Mouse (Mus musculus): ENCODE results near the gene Gtsf2. TPM values are rescaled to one million over a fixed set of nuclear protein-coding genes. Genes with fewer than 3 reads are reported as not detected.
"Not testable (repeated sequence)": the region's sequence is repeated elsewhere in the genome, so short reads cannot be mapped to it uniquely, and the experiment has no call there.

The Gtsf2 gene
- polyA plus RNA-seq, 1 experiment from 2014 or later: not detected

GRCm38 (mm10) chr15:103473769-103474168 is 25.5 kb upstream of the Gtsf2 start:
- H3K9me3 ChIP-seq (ENCODE audit: control insufficient read depth, low read length): no peaks in the 10 kb centered on the region
- H3K4me1 ChIP-seq (replicated peaks; ENCODE audit: control insufficient read depth, insufficient read depth, low read length): peaks cover 4% of the 10 kb centered on the region; the same call in 1 of the 2 replicates
- H3K4me3 ChIP-seq (ENCODE audit: low read depth, low read length): no peak overlapping the region
- H3K36me3 ChIP-seq (ENCODE audit: control insufficient read depth, insufficient read depth, low read length): no peaks in the 10 kb centered on the region
- H3K4me2 ChIP-seq (ENCODE audit: low read length): no peak overlapping the region
- ATAC-seq (replicated peaks; ENCODE audit: low FRiP score, low TSS enrichment, low read depth) (no peak), DNase-seq (ENCODE audit: low spot score) (no peak)
- no peak overlapping the region for H3K9ac ChIP-seq (ENCODE audit: low read length)
- no peaks in the 10 kb centered on the region for H3K27me3 ChIP-seq (replicated peaks; ENCODE audit: control insufficient read depth, insufficient read depth, low read length)
- 84% methylated on average over 5 of the region's 5 CpGs for WGBS
- H3K27ac ChIP-seq (ENCODE audit: low read depth): no peak overlapping the region

- Histone ChIP-seq H3K9ac (ENCODE audit: low read length) (no peak overlapping the region), H3K36me3 (ENCODE audit: control insufficient read depth, insufficient read depth, low read length) (no peaks in the 10 kb centered on the region), H3K4me3 (ENCODE audit: low read depth, low read length) (no peak overlapping the region), H3K27me3 (replicated peaks; ENCODE audit: control insufficient read depth, insufficient read depth, low read length) (no peaks in the 10 kb centered on the region), H3K27ac (ENCODE audit: low read depth) (no peak overlapping the region), H3K9me3 (ENCODE audit: control insufficient read depth, low read length) (no peaks in the 10 kb centered on the region), H3K4me1 (replicated peaks; ENCODE audit: control insufficient read depth, insufficient read depth, low read length) (peaks cover 4% of the 10 kb centered on the region; the same call in 1 of the 2 replicates), H3K4me2 (ENCODE audit: low read length) (no peak overlapping the region)
- ATAC-seq (replicated peaks; ENCODE audit: low FRiP score, low TSS enrichment, low read depth): no peak
- WGBS: 86% methylated on average over 7 of the region's 7 CpGs
- DNase-seq (ENCODE audit: low spot score): no peak
Observed at GRCm38 (mm10) chr15:103473182-103473581, 24.9 kb upstream of the Gtsf2 start.

DNA sequence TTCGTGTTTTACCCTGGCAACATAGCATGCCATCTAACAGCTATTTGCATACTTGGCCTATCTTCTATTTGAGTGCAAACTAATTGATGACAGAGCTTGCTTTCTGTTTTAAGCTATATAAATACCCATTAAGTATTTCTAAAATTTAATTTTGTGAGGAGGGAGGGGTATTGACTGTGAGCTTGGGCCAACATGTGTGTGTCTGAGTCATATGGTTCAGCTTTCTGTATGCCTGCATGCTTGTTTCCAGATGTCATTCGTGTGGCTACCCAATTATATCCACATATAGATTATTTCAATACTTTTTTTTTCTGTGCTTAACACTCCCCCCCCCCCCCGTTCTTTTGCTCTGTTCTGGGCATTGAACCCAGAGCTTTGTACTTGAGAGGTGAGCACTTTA is 24.0 kb upstream of the Gtsf2 start:
- H3K4me3 ChIP-seq (ENCODE audit: low read depth, low read length): no peak overlapping the region
- H3K4me2 ChIP-seq (ENCODE audit: low read length): no peak overlapping the region
- DNase-seq (ENCODE audit: low spot score): no peak
- 77% methylated on average over 3 of the region's 3 CpGs for whole genome bisulfite sequencing
- H3K36me3 ChIP-seq (ENCODE audit: control insufficient read depth, insufficient read depth, low read length): no peaks in the 10 kb centered on the region
- ATAC-seq (replicated peaks; ENCODE audit: low FRiP score, low TSS enrichment, low read depth): no peak
- H3K27me3 ChIP-seq (replicated peaks; ENCODE audit: control insufficient read depth, insufficient read depth, low read length): no peaks in the 10 kb centered on the region
- no peak overlapping the region for H3K9ac ChIP-seq (ENCODE audit: low read length)
- no peak overlapping the region for H3K27ac ChIP-seq (ENCODE audit: low read depth)
- H3K4me1 ChIP-seq (replicated peaks; ENCODE audit: control insufficient read depth, insufficient read depth, low read length): peaks cover 4% of the 10 kb centered on the region; the same call in 1 of the 2 replicates
- no peaks in the 10 kb centered on the region for H3K9me3 ChIP-seq (ENCODE audit: control insufficient read depth, low read length)

- H3K27ac ChIP-seq (ENCODE audit: low read depth): no peak overlapping the region
- H3K9ac ChIP-seq (ENCODE audit: low read length): no peak overlapping the region
- peaks cover 4% of the 10 kb centered on the region; the same call in 1 of the 2 replicates for H3K4me1 ChIP-seq (replicated peaks; ENCODE audit: control insufficient read depth, insufficient read depth, low read length)
- ATAC-seq (replicated peaks; ENCODE audit: low FRiP score, low TSS enrichment, low read depth) (no peak), DNase-seq (ENCODE audit: low spot score) (no peak)
- H3K4me2 ChIP-seq (ENCODE audit: low read length): no peak overlapping the region
- 79% methylated on average over 7 of the region's 7 CpGs for WGBS
- H3K36me3 ChIP-seq (ENCODE audit: control insufficient read depth, insufficient read depth, low read length): no peaks in the 10 kb centered on the region
- H3K4me3 ChIP-seq (ENCODE audit: low read depth, low read length): no peak overlapping the region
- H3K9me3 ChIP-seq (ENCODE audit: control insufficient read depth, low read length): no peaks in the 10 kb centered on the region
- no peaks in the 10 kb centered on the region for H3K27me3 ChIP-seq (replicated peaks; ENCODE audit: control insufficient read depth, insufficient read depth, low read length)
Observed at GRCm38 (mm10) chr15:103471488-103472194, 23.4 kb upstream of the Gtsf2 start.

- Histone ChIP-seq H3K9ac (ENCODE audit: low read length) (no peak overlapping the region), H3K4me1 (replicated peaks; ENCODE audit: control insufficient read depth, insufficient read depth, low read length) (no peaks in the 10 kb centered on the region), H3K4me3 (ENCODE audit: low read depth, low read length) (no peak overlapping the region), H3K4me2 (ENCODE audit: low read length) (no peak overlapping the region), H3K27me3 (replicated peaks; ENCODE audit: control insufficient read depth, insufficient read depth, low read length) (no peaks in the 10 kb centered on the region), H3K27ac (ENCODE audit: low read depth) (no peak overlapping the region), H3K36me3 (ENCODE audit: control insufficient read depth, insufficient read depth, low read length) (no peaks in the 10 kb centered on the region), H3K9me3 (ENCODE audit: control insufficient read depth, low read length) (no peaks in the 10 kb centered on the region)
- WGBS: 54% methylated on average over 7 of the region's 7 CpGs
- ATAC-seq (replicated peaks; ENCODE audit: low FRiP score, low TSS enrichment, low read depth): no peak
- DNase-seq (ENCODE audit: low spot score): no peak
Observed at GRCm38 (mm10) chr15:103462539-103463261, 14.4 kb upstream of the Gtsf2 start.

DNA sequence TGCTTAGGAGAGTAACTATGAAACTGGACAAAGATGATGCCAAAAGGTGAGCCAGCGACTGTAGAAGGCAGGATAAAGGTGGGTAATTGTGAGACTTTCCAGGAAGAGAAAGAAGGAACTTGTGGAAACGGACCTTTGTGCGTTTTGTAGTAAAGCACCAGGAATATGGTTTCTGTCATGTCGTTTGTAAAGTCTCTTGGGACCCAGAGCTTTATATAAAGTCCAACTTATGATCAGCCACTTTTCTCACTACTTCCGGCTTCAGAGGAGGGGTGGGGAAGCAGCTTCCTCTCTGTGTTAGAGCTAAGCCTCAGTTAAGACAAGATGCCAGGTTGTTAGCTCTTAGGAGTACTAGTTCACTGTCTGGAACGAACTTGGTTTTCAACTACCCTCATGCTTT is 6.2 kb upstream of the Gtsf2 start:
- Histone ChIP-seq H3K4me1 (replicated peaks; ENCODE audit: control insufficient read depth, insufficient read depth, low read length) (no peaks in the 10 kb centered on the region), H3K36me3 (ENCODE audit: control insufficient read depth, insufficient read depth, low read length) (no peaks in the 10 kb centered on the region), H3K9me3 (ENCODE audit: control insufficient read depth, low read length) (no peaks in the 10 kb centered on the region), H3K4me2 (ENCODE audit: low read length) (no peak overlapping the region), H3K4me3 (ENCODE audit: low read depth, low read length) (no peak overlapping the region), H3K27me3 (replicated peaks; ENCODE audit: control insufficient read depth, insufficient read depth, low read length) (no peaks in the 10 kb centered on the region), H3K27ac (ENCODE audit: low read depth) (no peak overlapping the region), H3K9ac (ENCODE audit: low read length) (no peak overlapping the region)
- 75% methylated on average over 6 of the region's 6 CpGs for WGBS
- ATAC-seq (replicated peaks; ENCODE audit: low FRiP score, low TSS enrichment, low read depth) (no peak), DNase-seq (ENCODE audit: low spot score) (no peak)

DNA sequence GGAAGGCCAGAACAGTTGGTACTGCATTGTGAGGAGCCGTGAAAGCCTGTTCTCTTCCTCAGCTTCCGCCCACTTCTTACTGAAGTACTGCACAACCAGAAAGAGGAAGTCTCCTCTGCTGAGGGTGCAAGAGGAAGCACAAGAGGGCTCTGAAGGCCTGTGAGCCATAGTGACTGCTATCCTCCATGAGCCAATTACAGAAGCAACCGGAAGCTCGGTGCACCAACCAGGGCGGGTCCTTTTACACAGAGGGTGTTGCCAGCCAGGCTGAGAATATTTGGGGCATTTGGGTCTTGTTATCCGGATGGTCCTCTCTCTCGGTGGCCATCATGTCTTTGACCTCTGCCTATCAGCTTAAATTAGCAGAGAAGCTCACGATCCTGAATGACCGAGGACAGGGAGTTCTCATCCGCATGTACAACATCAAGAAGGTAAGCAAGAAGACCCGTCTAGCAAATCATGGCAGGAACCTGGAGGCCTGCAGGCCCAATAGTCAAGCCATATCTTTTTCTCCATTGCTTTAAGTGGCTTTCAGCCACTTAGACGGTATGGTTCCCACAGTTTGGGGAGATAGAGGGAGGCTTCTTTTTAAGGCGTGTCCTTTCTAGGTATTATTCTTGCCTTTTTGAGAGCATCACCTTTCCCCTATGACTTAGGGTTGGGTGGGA is 5.4 kb upstream of the Gtsf2 start, which contains the start of gene Nckap1l:
Gene Nckap1l (plus strand): TSS at position 244 of the 668 bp plus-strand sequence.
- Histone ChIP-seq H3K36me3 (ENCODE audit: control insufficient read depth, insufficient read depth, low read length) (no peaks in the 10 kb centered on the region), H3K4me1 (replicated peaks; ENCODE audit: control insufficient read depth, insufficient read depth, low read length) (no peaks in the 10 kb centered on the region), H3K4me3 (ENCODE audit: low read depth, low read length) (no peak within 1 kb of the TSS), H3K4me2 (ENCODE audit: low read length) (no peak within 1 kb of the TSS), H3K27ac (ENCODE audit: low read depth) (no peak within 1 kb of the TSS), H3K27me3 (replicated peaks; ENCODE audit: control insufficient read depth, insufficient read depth, low read length) (no peaks in the 10 kb centered on the region), H3K9ac (ENCODE audit: low read length) (no peak within 1 kb of the TSS), H3K9me3 (ENCODE audit: control insufficient read depth, low read length) (no peaks in the 10 kb centered on the region)
- ATAC-seq (replicated peaks; ENCODE audit: low FRiP score, low TSS enrichment, low read depth) (no peak), DNase-seq (ENCODE audit: low spot score) (no peak)
- WGBS: 85% methylated on average over 13 of the region's 13 CpGs

DNA sequence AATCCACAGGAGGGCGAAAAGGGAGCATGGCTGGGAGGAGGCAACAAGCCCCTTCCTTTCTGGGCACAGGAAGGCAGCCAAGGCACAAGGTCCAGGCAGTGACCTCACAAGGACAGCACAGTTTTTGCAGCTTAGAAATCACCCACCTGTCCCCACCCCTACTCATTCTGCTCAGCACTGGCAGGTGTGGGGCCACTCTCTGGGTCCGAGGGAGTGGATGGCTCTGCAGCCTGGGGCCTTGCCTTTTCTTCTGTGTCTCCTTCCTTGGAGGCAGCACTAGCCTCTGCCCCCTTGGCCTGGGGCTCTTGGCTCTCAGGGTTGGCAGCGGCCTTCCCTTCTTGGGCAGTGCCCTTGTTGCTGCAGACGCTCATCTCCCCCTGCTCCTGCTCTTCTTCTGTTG is 2.3 kb downstream of the Gtsf2 start:
- not testable (repeated sequence) for H3K9ac ChIP-seq (ENCODE audit: low read length); H3K27ac ChIP-seq (ENCODE audit: low read depth); H3K4me3 ChIP-seq (ENCODE audit: low read depth, low read length); H3K9me3 ChIP-seq (ENCODE audit: control insufficient read depth, low read length); DNase-seq (ENCODE audit: low spot score); H3K4me1 ChIP-seq (replicated peaks; ENCODE audit: control insufficient read depth, insufficient read depth, low read length); ATAC-seq (replicated peaks; ENCODE audit: low FRiP score, low TSS enrichment, low read depth); H3K27me3 ChIP-seq (replicated peaks; ENCODE audit: control insufficient read depth, insufficient read depth, low read length); H3K4me2 ChIP-seq (ENCODE audit: low read length); H3K36me3 ChIP-seq (ENCODE audit: control insufficient read depth, insufficient read depth, low read length)
- 81% methylated on average over 4 of the region's 4 CpGs for WGBS

Measured in intestine, embryonic 14.5 days (tissue).